Mouse (Mus musculus) adrenal gland, adult 2 months (tissue): ENCODE measurements around the gene Scn3b. TPM values are rescaled to one million over a fixed set of nuclear protein-coding genes. Genes with fewer than 3 reads are reported as not detected.

Experiments
- DNase-seq: peaks from one replicate; pipeline ENCODE4 v3.0.0; 2021
- polyA plus RNA-seq: library from polyadenylated mRNA; depleted of rRNA; stranded (reverse); fragments of >200 nt; gene quantifications from 2 replicates; pipeline ENCODE4 v1.2.3, GENCODE M21; 2012; rRNA removed
- total RNA-seq, 2 experiments: library from RNA; stranded (reverse); gene quantifications; 2 replicates each; pipeline ENCODE4 v1.2.3; 2021

The Scn3b gene
- total and polyA plus RNA-seq, 3 experiments = 0.90 to 8.3 (median 5.2) TPM

- DNase-seq = peak; percentile 67
These were observed 68.3 kb downstream of the Scn3b start for GRCm38 (mm10) chr9:40337131-40337820.

GRCm38 (mm10) chr9:40339578-40339977 is 70.6 kb downstream of the Scn3b start:
- DNase-seq = no peak

Other genes starting within 250 kb of the Scn3b start
- gene Olfr981, start 247.8 kb upstream of the Scn3b start, total RNA-seq = not detected
- gene Olfr981, start 247.8 kb upstream of the Scn3b start, polyA plus RNA-seq = not detected in 2 replicates
- gene Olfr982, start 195.4 kb upstream of the Scn3b start, total RNA-seq = not detected
- not detected in 2 replicates for gene Olfr982, start 195.4 kb upstream of the Scn3b start, polyA plus RNA-seq
- not detected for gene Olfr983, start 175.6 kb upstream of the Scn3b start, total RNA-seq
- not detected in 2 replicates for gene Olfr983, start 175.6 kb upstream of the Scn3b start, polyA plus RNA-seq
- gene Olfr984, start 155.0 kb upstream of the Scn3b start, total RNA-seq = not detected
- gene Olfr984, start 155.0 kb upstream of the Scn3b start, polyA plus RNA-seq = not detected in 2 replicates
- gene Olfr985, start 139.0 kb upstream of the Scn3b start, total RNA-seq = not detected
- not detected in 2 replicates for gene Olfr985, start 139.0 kb upstream of the Scn3b start, polyA plus RNA-seq
- gene Tmem225, start 121.1 kb upstream of the Scn3b start, total RNA-seq = not detected
- gene Tmem225, start 121.1 kb upstream of the Scn3b start, polyA plus RNA-seq = not detected in 2 replicates
- gene Olfr986, start 88.3 kb upstream of the Scn3b start, total RNA-seq = not detected
- gene Olfr986, start 88.3 kb upstream of the Scn3b start, polyA plus RNA-seq = not detected in 2 replicates
- gene Zfp202, start 76.9 kb upstream of the Scn3b start, total RNA-seq = 1 to 10 TPM; 4.6 to 5.0 TPM
- 0.81 and 1.5 TPM in 2 replicates for gene Zfp202, start 76.9 kb upstream of the Scn3b start, polyA plus RNA-seq